Mouse (Mus musculus) thymus, adult 2 months (tissue): ENCODE measurements around the gene Mrps15. TPM values are rescaled to one million over a fixed set of nuclear protein-coding genes. Genes with fewer than 3 reads are reported as not detected.

Experiments used
- DNase-seq: peaks from one replicate; pipeline ENCODE4 v3.0.0; 2021
- H3K27ac ChIP-seq: fragments of 200-500 bp; 2 replicates; pipeline ENCODE4 v1.5.1; 2012; ENCODE audit warnings: low read length, control low read depth; ENCODE audit not compliant: control insufficient read depth, insufficient read depth
- H3K27me3 ChIP-seq: fragments of 200-500 bp; 2 replicates; pipeline ENCODE4 v1.6.1; 2012; ENCODE audit warnings: mild to moderate bottlenecking, low read length, moderate library complexity, mixed read lengths; ENCODE audit not compliant: control insufficient read depth, insufficient read depth
- H3K36me3 ChIP-seq: fragments of 200-500 bp; 2 replicates; pipeline ENCODE4 v1.6.1; 2012; ENCODE audit warnings: mild to moderate bottlenecking, low read length, moderate library complexity; ENCODE audit not compliant: control insufficient read depth, insufficient read depth
- H3K4me1 ChIP-seq: fragments of 200-500 bp; replicated peaks from 2 replicates; pipeline ENCODE4 v1.6.1; 2012; ENCODE audit warnings: low read length; ENCODE audit not compliant: control insufficient read depth, insufficient read depth
- H3K4me3 ChIP-seq: fragments of 200-500 bp; 2 replicates; pipeline ENCODE4 v1.5.1; 2012; ENCODE audit warnings: mild to moderate bottlenecking, low read length, control low read depth, moderate library complexity; ENCODE audit not compliant: control insufficient read depth, insufficient read depth
- CTCF ChIP-seq: fragments of 200-500 bp; IDR thresholded peaks from 2 replicates; pipeline ENCODE4 v1.5.1; 2012; ENCODE audit warnings: mild to moderate bottlenecking, control low read depth, low read length, moderate library complexity, borderline replicate concordance; ENCODE audit not compliant: control insufficient read depth, poor library complexity, insufficient read depth; ENCODE audit errors: extremely low read depth
- POLR2A ChIP-seq: fragments of 200-500 bp; IDR thresholded peaks from 2 replicates; pipeline ENCODE4 v1.6.1; 2012; ENCODE audit warnings: mild to moderate bottlenecking, low read length, control low read depth, moderate library complexity; ENCODE audit not compliant: control insufficient read depth, poor library complexity, insufficient read depth; ENCODE audit errors: extremely low read depth
- WGBS: fragments of 180-500 bp; shearing (Covaris S2); methylation state at CpG from one replicate; pipeline ENCODE4 v1.1.7; 2018; 5-methylcytosine and 5-hydroxymethylcytosine counted together
- polyA plus RNA-seq: library from polyadenylated mRNA; depleted of rRNA; stranded (reverse); fragments of >200 nt; gene quantifications from 2 replicates; pipeline ENCODE4 v1.2.3, GENCODE M21; 2012

Mrps15 gene
- polyA plus RNA-seq, 1 experiment = 56.2 TPM

- Histone ChIP-seq H3K27ac (no peak overlapping the region), H3K4me1 (no peaks in the 10 kb centered on the region), H3K36me3 (no peaks in the 10 kb centered on the region), H3K4me3 (no peak overlapping the region), H3K27me3 (no peaks in the 10 kb centered on the region)
- WGBS = 79% methylated on average over 5 of the region's 5 CpGs
- no peak for DNase-seq
- no peak for TF ChIP-seq CTCF
- TF ChIP-seq POLR2A = no peak
Measured at GRCm38 (mm10) chr4:126025801-126026200, 20.9 kb upstream of the Mrps15 start.

- 90% methylated on average over 3 of the region's 3 CpGs for WGBS
- Histone ChIP-seq H3K4me1 (no peaks in the 10 kb centered on the region), H3K36me3 (no peaks in the 10 kb centered on the region), H3K27ac (no peak overlapping the region), H3K4me3 (no peak overlapping the region), H3K27me3 (no peaks in the 10 kb centered on the region)
- no peak for DNase-seq
- TF ChIP-seq CTCF (no peak), POLR2A (no peak)
Measured at GRCm38 (mm10) chr4:126027980-126028379, 18.7 kb upstream of the Mrps15 start.

GRCm38 (mm10) chr4:126029042-126029441 lies 17.7 kb upstream of the Mrps15 start:
- no peaks in the 10 kb centered on the region for H3K36me3 ChIP-seq
- no peak overlapping the region for H3K27ac ChIP-seq
- H3K27me3 ChIP-seq = no peaks in the 10 kb centered on the region
- no peak overlapping the region for H3K4me3 ChIP-seq
- DNase-seq = no peak
- 78% methylated on average over 3 of the region's 3 CpGs for WGBS
- TF ChIP-seq POLR2A (no peak), CTCF (no peak)
- H3K4me1 ChIP-seq = no peaks in the 10 kb centered on the region

DNA sequence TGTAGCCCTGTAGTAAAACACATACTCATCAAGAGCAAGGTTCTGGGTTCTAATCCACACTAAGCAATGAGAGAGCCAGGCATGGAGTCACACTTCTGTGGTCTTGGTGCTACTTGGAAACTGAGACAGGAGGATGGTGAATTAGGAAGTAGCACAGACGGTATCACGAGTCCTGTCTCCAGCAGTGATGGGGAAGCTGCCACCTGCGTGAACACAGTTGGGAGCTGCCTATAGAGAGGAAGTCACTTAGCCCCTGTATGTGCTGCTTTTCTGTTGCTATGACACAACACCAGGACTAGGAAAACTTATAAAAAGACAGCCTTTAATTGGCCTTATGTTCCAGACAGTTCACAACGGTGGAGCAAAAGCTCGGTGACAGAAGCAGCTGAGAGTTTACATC lies 16.0 kb upstream of the Mrps15 start:
- H3K27me3 ChIP-seq = no peaks in the 10 kb centered on the region
- WGBS = 32% methylated on average over 5 of the region's 5 CpGs

GRCm38 (mm10) chr4:126035413-126035812 lies 11.3 kb upstream of the Mrps15 start:
- Histone ChIP-seq H3K36me3 (no peaks in the 10 kb centered on the region), H3K4me1 (no peaks in the 10 kb centered on the region), H3K27me3 (no peaks in the 10 kb centered on the region), H3K4me3 (no peak overlapping the region), H3K27ac (no peak overlapping the region)
- WGBS = 93% methylated on average over 5 of the region's 5 CpGs
- TF ChIP-seq CTCF (no peak), POLR2A (no peak)
- no peak for DNase-seq

More for the DNA sequence above, 16.0 kb upstream of the Mrps15 start:
- H3K36me3 ChIP-seq = no peaks in the 10 kb centered on the region
- no peak overlapping the region for H3K4me3 ChIP-seq
- H3K27ac ChIP-seq = no peak overlapping the region
- TF ChIP-seq POLR2A (no peak), CTCF (no peak)
- no peak for DNase-seq
- no peaks in the 10 kb centered on the region for H3K4me1 ChIP-seq

- 86% methylated on average over 7 of the region's 7 CpGs for WGBS
- H3K27ac ChIP-seq = no peak overlapping the region
- H3K4me3 ChIP-seq = no peak overlapping the region
- H3K36me3 ChIP-seq = peaks cover 19% of the 10 kb centered on the region; the same call in 1 of the 2 replicates
- no peaks in the 10 kb centered on the region for H3K27me3 ChIP-seq
- no peak for DNase-seq
- TF ChIP-seq POLR2A = no peak
- TF ChIP-seq CTCF = no peak
- peaks cover 12% of the 10 kb centered on the region for H3K4me1 ChIP-seq
Measured at GRCm38 (mm10) chr4:126051617-126052016, 4.9 kb downstream of the Mrps15 start.
